Mouse (Mus musculus): ENCODE data around the gene Sorbs1. TPM values are rescaled to one million over a fixed set of nuclear protein-coding genes. Genes with fewer than 3 reads are reported as not detected.

The Sorbs1 gene
- polyA plus RNA-seq, 1 experiment = 2.2 TPM

- TF ChIP-seq CTCF (IDR thresholded peaks at IDR 0.05; ENCODE audit: low read depth, low read length) (no peak), POLR2A (IDR thresholded peaks at IDR 0.05; ENCODE audit: borderline replicate concordance, low read depth, low read length) (no peak)
- Histone ChIP-seq H3K4me1 (ENCODE audit: control insufficient read depth, insufficient read depth, low read length) (no peaks in the 10 kb centered on the region), H3K27ac (ENCODE audit: insufficient read depth, low read depth, low read length) (no peak overlapping the region), H3K4me3 (ENCODE audit: insufficient read depth, low read length) (no peak overlapping the region)
Measured at GRCm38 (mm10) chr19:40359712-40360394, 153.7 kb downstream of the Sorbs1 start.

GRCm38 (mm10) chr19:40356536-40357522, 156.8 kb downstream of the Sorbs1 start:
- Histone ChIP-seq H3K4me1 (ENCODE audit: control insufficient read depth, insufficient read depth, low read length) (no peaks in the 10 kb centered on the region), H3K27ac (ENCODE audit: insufficient read depth, low read depth, low read length) (no peak overlapping the region), H3K4me3 (ENCODE audit: insufficient read depth, low read length) (no peak overlapping the region)
- TF ChIP-seq CTCF (IDR thresholded peaks at IDR 0.05; ENCODE audit: low read depth, low read length) = no peak
- no peak for TF ChIP-seq POLR2A (IDR thresholded peaks at IDR 0.05; ENCODE audit: borderline replicate concordance, low read depth, low read length)

- no peaks in the 10 kb centered on the region for H3K4me1 ChIP-seq (ENCODE audit: control insufficient read depth, insufficient read depth, low read length)
- no peak overlapping the region for H3K27ac ChIP-seq (ENCODE audit: insufficient read depth, low read depth, low read length)
- TF ChIP-seq POLR2A (IDR thresholded peaks at IDR 0.05; ENCODE audit: borderline replicate concordance, low read depth, low read length) = no peak
- TF ChIP-seq CTCF (IDR thresholded peaks at IDR 0.05; ENCODE audit: low read depth, low read length) = no peak
- H3K4me3 ChIP-seq (ENCODE audit: insufficient read depth, low read length) = no peak overlapping the region
Measured at GRCm38 (mm10) chr19:40355075-40355474, 158.5 kb downstream of the Sorbs1 start.

GRCm38 (mm10) chr19:40352006-40352405, 161.6 kb downstream of the Sorbs1 start:
- Histone ChIP-seq H3K4me1 (ENCODE audit: control insufficient read depth, insufficient read depth, low read length) (no peaks in the 10 kb centered on the region), H3K27ac (ENCODE audit: insufficient read depth, low read depth, low read length) (no peak overlapping the region), H3K4me3 (ENCODE audit: insufficient read depth, low read length) (no peak overlapping the region)
- TF ChIP-seq POLR2A (IDR thresholded peaks at IDR 0.05; ENCODE audit: borderline replicate concordance, low read depth, low read length) (no peak), CTCF (IDR thresholded peaks at IDR 0.05; ENCODE audit: low read depth, low read length) (no peak)

DNA sequence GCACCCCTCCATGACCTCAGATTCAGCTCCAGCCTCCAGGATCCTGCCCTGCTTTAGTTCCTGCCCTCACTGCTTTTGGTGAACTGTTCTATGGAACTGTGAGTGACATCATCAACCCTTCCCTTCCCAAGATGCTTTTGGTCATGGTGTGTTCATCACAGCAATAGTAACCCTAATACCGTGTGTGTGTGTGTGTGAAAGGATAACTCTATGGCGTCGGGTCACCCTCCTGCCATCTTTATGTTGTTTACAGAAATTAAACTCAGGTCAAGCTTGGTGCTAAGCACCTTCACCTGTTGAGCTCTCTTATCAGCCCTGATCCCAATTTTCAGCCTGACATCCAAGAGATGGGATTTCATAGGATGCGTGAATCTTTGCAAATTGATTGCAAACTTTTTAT, 162.7 kb downstream of the Sorbs1 start:
- H3K4me3 ChIP-seq (ENCODE audit: insufficient read depth, low read length) = no peak overlapping the region
- H3K4me1 ChIP-seq (ENCODE audit: control insufficient read depth, insufficient read depth, low read length) = no peaks in the 10 kb centered on the region
- TF ChIP-seq CTCF (IDR thresholded peaks at IDR 0.05; ENCODE audit: low read depth, low read length) = no peak
- TF ChIP-seq POLR2A (IDR thresholded peaks at IDR 0.05; ENCODE audit: borderline replicate concordance, low read depth, low read length) = no peak
- H3K27ac ChIP-seq (ENCODE audit: insufficient read depth, low read depth, low read length) = no peak overlapping the region

- TF ChIP-seq POLR2A (IDR thresholded peaks at IDR 0.05; ENCODE audit: borderline replicate concordance, low read depth, low read length) (no peak), CTCF (IDR thresholded peaks at IDR 0.05; ENCODE audit: low read depth, low read length) (no peak)
- no peak overlapping the region for H3K27ac ChIP-seq (ENCODE audit: insufficient read depth, low read depth, low read length)
- H3K4me3 ChIP-seq (ENCODE audit: insufficient read depth, low read length) = no peak overlapping the region
- no peaks in the 10 kb centered on the region for H3K4me1 ChIP-seq (ENCODE audit: control insufficient read depth, insufficient read depth, low read length)
Measured at GRCm38 (mm10) chr19:40349713-40350671, 163.6 kb downstream of the Sorbs1 start.

GRCm38 (mm10) chr19:40349281-40349680, 164.3 kb downstream of the Sorbs1 start:
- Histone ChIP-seq H3K4me1 (ENCODE audit: control insufficient read depth, insufficient read depth, low read length) (no peaks in the 10 kb centered on the region), H3K27ac (ENCODE audit: insufficient read depth, low read depth, low read length) (no peak overlapping the region), H3K4me3 (ENCODE audit: insufficient read depth, low read length) (no peak overlapping the region)
- no peak for TF ChIP-seq POLR2A (IDR thresholded peaks at IDR 0.05; ENCODE audit: borderline replicate concordance, low read depth, low read length)
- TF ChIP-seq CTCF (IDR thresholded peaks at IDR 0.05; ENCODE audit: low read depth, low read length) = no peak

GRCm38 (mm10) chr19:40348652-40349051, 164.9 kb downstream of the Sorbs1 start:
- no peaks in the 10 kb centered on the region for H3K4me1 ChIP-seq (ENCODE audit: control insufficient read depth, insufficient read depth, low read length)
- no peak for TF ChIP-seq POLR2A (IDR thresholded peaks at IDR 0.05; ENCODE audit: borderline replicate concordance, low read depth, low read length)
- TF ChIP-seq CTCF (IDR thresholded peaks at IDR 0.05; ENCODE audit: low read depth, low read length) = no peak
- H3K27ac ChIP-seq (ENCODE audit: insufficient read depth, low read depth, low read length) = no peak overlapping the region
- no peak overlapping the region for H3K4me3 ChIP-seq (ENCODE audit: insufficient read depth, low read length)

- TF ChIP-seq POLR2A (IDR thresholded peaks at IDR 0.05; ENCODE audit: borderline replicate concordance, low read depth, low read length) = no peak
- TF ChIP-seq CTCF (IDR thresholded peaks at IDR 0.05; ENCODE audit: low read depth, low read length) = no peak
- Histone ChIP-seq H3K4me3 (ENCODE audit: insufficient read depth, low read length) (no peak overlapping the region), H3K27ac (ENCODE audit: insufficient read depth, low read depth, low read length) (no peak overlapping the region), H3K4me1 (ENCODE audit: control insufficient read depth, insufficient read depth, low read length) (no peaks in the 10 kb centered on the region)
Measured at GRCm38 (mm10) chr19:40348175-40348574, 165.4 kb downstream of the Sorbs1 start.

Measured in bone marrow macrophage, adult 2 months (primary cell).